Mouse (Mus musculus) midbrain, embryonic 15.5 days (tissue): Measurements from ENCODE around the gene Usp42. TPM values are rescaled to one million over a fixed set of nuclear protein-coding genes. Genes with fewer than 3 reads are reported as not detected.

ENCODE experiments used
- ATAC-seq: fragments of 200-750 bp; cut with Nextera tagmentation; replicated peaks from 2 replicates; pipeline ENCODE4 v1.8.0; 2017; ENCODE audit warnings: moderate TSS enrichment
- H3K27ac ChIP-seq: fragments of 300-500 bp; sonication (generic); 2 replicates; pipeline ENCODE4 v1.5.1; 2015; ENCODE audit warnings: mild to moderate bottlenecking, inconsistent platforms
- H3K27me3 ChIP-seq: fragments of 300-500 bp; sonication (generic); replicated peaks from 2 replicates; pipeline ENCODE4 v1.6.1; 2015; ENCODE audit warnings: inconsistent platforms
- H3K36me3 ChIP-seq: fragments of 300-500 bp; sonication (generic); replicated peaks from 2 replicates; pipeline ENCODE4 v1.6.1; 2015; ENCODE audit warnings: inconsistent platforms
- H3K4me1 ChIP-seq: fragments of 300-500 bp; sonication (generic); 2 replicates; pipeline ENCODE4 v1.6.1; 2015; ENCODE audit warnings: inconsistent platforms
- H3K4me2 ChIP-seq: fragments of 300-500 bp; sonication (generic); 2 replicates; pipeline ENCODE4 v1.6.1; 2015; ENCODE audit warnings: inconsistent platforms, mild to moderate bottlenecking, moderate library complexity
- H3K4me3 ChIP-seq: fragments of 300-500 bp; sonication (generic); 2 replicates; pipeline ENCODE4 v1.5.1; 2015; ENCODE audit warnings: mild to moderate bottlenecking, inconsistent platforms
- H3K9ac ChIP-seq: fragments of 300-500 bp; sonication (generic); 2 replicates; pipeline ENCODE4 v1.6.1; 2015; ENCODE audit warnings: mild to moderate bottlenecking, inconsistent platforms
- H3K9me3 ChIP-seq: fragments of 300-500 bp; sonication (generic); 2 replicates; pipeline ENCODE4 v1.6.1; 2016; ENCODE audit warnings: inconsistent platforms
- WGBS: fragments of 180-500 bp; shearing (Covaris S2); methylation state at CpG from one replicate; pipeline ENCODE4 v1.1.7; 2015; ENCODE audit warnings: mixed read lengths; 5-methylcytosine and 5-hydroxymethylcytosine counted together
- polyA plus RNA-seq: library from polyadenylated mRNA; unstranded; fragments of >200 nt; fragmentation: Nextera tagmentation; extraction: Ambion mirVana; gene quantifications from 2 replicates; pipeline ENCODE4 v1.2.1, GENCODE M21; 2015

Usp42 gene
- polyA plus RNA-seq, 1 experiment from 2014 or later = 35.4 TPM

DNA sequence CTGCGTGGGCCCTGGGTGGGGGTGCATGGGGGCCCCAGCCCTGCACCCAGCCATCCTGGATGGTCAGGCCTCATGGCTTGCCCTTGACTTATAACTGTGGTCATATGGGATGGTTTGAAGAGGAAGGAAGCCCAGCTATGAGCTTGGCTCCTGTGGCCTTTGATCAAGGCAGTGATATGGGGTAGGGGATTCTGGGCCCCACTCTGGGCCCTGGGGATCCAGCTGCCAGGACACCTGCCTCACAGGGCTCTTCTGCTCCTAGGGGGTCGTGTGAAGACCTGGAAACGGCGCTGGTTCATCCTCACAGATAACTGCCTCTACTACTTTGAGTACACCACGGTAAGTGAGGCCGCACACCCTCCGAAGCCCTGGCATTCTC, 25.3 kb downstream of the Usp42 start:
- no peak overlapping the region for H3K4me3 ChIP-seq
- no peak overlapping the region for H3K27ac ChIP-seq
- peaks cover 19% of the 10 kb centered on the region for H3K36me3 ChIP-seq
- no peak for ATAC-seq
- 87% methylated on average over 7 of the region's 7 CpGs for whole genome bisulfite sequencing
- H3K4me1 ChIP-seq = peaks cover 4% of the 10 kb centered on the region; the same call in 1 of the 2 replicates
- H3K9me3 ChIP-seq = no peaks in the 10 kb centered on the region
- H3K4me2 ChIP-seq = no peak overlapping the region
- no peak overlapping the region for H3K9ac ChIP-seq
- H3K27me3 ChIP-seq = no peaks in the 10 kb centered on the region

DNA sequence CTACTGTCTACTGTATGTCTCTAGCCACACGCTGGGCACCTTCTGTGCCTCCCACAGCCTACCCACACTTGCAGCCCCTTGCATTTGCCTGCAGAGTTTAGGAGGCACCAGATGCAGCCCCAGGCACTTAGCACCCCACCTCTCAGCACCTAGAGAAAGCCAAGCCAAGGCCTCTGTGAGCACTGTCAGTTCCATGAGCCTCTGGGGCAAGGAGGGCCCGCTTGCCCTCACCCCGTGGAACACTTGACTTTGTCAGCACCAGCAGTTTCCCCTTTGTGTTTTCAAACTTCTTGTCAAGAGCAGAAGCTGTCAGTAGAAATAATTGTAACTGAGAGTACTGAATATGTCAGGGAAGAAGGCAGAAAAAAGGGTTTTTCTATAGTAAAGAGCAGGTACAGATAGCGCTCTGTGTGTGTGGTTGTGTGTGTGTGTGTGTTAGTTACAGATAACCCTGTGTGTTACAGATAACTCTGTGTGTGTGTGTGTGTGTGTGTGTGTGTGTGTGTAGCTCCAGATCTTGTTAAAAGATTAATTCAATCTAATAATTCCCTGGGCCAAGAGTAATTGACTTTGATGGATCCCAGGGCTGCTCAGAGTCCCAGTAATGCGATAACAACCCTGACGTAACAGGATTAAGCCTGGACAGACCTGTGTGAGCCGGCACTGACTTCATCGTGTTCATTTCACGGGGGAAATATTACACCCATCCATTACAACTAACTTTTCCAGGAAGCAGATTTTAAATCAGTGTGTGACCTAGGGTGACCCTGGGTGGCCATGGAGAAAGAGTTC, 25.9 kb downstream of the Usp42 start:
- Histone ChIP-seq H3K4me3 (no peak overlapping the region), H3K27me3 (no peaks in the 10 kb centered on the region), H3K4me1 (no peaks in the 10 kb centered on the region), H3K36me3 (peaks cover 24% of the 10 kb centered on the region), H3K9ac (no peak overlapping the region), H3K4me2 (no peak overlapping the region), H3K9me3 (no peaks in the 10 kb centered on the region), H3K27ac (no peak overlapping the region)
- 63% methylated on average over 9 of the region's 9 CpGs for WGBS
- no peak for ATAC-seq

DNA sequence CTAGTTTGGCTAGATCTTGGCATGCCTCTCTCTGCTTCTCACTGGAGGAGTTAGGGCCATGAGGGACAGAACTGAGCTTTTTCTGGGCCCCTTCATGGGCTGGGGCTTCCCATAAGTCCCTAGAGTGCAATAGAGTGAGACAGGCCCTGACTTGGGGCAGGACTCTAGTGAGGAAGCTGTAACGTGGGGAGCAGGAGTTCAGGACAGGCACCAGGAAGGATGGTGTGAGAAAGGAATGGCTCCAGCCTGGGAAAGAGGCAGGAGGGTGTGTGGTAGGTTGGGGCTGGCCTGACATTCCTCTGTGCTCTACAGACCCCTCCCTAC, 26.5 kb downstream of the Usp42 start:
- Histone ChIP-seq H3K4me1 (no peaks in the 10 kb centered on the region), H3K27ac (no peak overlapping the region), H3K27me3 (no peaks in the 10 kb centered on the region), H3K9ac (no peak overlapping the region), H3K4me2 (no peak overlapping the region), H3K4me3 (no peak overlapping the region), H3K9me3 (no peaks in the 10 kb centered on the region), H3K36me3 (peaks cover 21% of the 10 kb centered on the region)
- ATAC-seq = no peak
- WGBS = 73% methylated on average over 1 of the region's 1 CpGs

DNA sequence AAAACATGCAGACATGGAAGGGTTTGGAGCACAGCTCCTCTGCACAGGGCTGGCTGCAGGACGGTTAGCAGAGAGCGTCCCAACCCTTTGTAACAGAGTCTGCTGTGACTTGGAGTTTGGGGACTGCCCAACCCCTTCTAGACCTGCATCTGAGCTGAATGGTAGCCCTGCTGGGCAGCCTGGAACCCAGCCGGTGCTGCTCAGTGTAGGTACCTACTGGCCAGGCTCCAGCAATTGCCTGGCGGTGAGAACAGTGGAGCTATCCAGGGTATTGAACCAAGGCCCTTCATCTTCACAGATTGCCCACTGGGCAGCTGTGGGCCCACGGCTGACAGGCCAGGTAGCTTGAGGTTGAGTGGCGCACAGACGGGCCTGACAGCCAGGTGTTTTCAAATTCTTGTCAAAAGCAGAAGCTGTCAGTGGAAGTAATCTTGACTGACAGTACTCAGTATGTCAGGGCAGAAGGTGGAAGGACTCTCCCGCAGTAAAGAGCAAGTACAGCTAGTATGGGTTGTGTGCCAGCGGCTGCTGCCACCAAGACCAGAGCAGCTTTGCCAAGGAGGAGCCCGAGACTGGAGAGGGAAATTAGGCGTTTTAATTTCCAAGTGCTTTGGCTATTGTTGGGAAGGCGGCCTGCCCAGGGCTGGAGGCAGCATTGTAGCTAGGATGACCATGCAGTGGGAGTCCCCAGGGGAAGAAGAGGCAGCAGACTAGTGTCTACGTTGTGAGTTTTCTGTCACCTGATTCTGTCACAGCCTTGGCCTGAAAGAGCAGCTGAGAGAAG, 27.0 kb downstream of the Usp42 start:
- Histone ChIP-seq H3K4me3 (no peak overlapping the region), H3K27ac (no peak overlapping the region), H3K9me3 (no peaks in the 10 kb centered on the region), H3K27me3 (no peaks in the 10 kb centered on the region), H3K4me2 (no peak overlapping the region), H3K4me1 (no peaks in the 10 kb centered on the region), H3K36me3 (peaks cover 20% of the 10 kb centered on the region), H3K9ac (no peak overlapping the region)
- no peak for ATAC-seq
- WGBS = 74% methylated on average over 13 of the region's 13 CpGs

DNA sequence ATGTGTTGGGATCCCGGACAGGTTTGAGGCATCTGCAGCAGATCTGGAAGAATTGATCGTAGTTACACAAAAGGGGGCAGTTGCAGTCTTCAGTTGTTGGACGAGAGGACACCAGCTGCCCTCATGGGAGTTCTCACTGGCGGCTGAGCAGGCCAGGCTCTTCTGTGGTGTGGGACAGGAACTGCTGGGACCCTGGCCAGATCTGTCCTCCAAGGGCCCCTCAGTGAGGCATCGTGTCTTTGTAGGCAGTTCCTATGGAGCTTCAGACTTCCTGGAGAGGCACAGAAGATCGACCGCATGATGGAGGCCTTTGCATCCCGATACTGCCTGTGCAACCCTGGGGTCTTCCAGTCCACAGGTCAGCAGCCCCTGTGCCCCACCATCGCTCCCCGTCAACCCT, 31.0 kb downstream of the Usp42 start:
- no peaks in the 10 kb centered on the region for H3K4me1 ChIP-seq
- peaks cover 10% of the 10 kb centered on the region; the same call in 1 of the 2 replicates for H3K36me3 ChIP-seq
- 84% methylated on average over 10 of the region's 10 CpGs for WGBS
- no peaks in the 10 kb centered on the region for H3K9me3 ChIP-seq
- ATAC-seq = no peak
- no peak overlapping the region for H3K27ac ChIP-seq
- H3K4me3 ChIP-seq = no peak overlapping the region
- H3K27me3 ChIP-seq = no peaks in the 10 kb centered on the region
- no peak overlapping the region for H3K4me2 ChIP-seq
- H3K9ac ChIP-seq = no peak overlapping the region

DNA sequence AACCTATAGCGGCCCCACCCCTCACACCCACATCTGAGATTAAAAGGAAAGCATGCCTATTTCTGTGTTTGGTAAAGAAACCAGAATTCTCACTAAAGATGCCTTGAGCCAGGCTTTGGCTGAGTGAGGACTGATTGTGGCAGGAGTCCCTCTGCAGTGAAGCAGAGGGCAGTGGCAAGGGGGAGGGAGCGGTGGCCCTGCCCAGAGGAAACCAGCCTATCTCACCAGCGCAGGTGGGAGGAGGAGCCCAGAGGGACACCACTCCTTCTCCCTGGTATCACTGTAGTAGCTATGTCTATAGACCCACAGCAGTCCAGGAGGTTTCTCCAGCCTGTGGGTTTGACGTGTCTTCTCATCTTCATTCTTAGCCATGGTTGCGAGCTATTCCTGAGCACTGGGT, 31.8 kb downstream of the Usp42 start:
- no peak for ATAC-seq
- H3K36me3 ChIP-seq = peaks cover 10% of the 10 kb centered on the region; the same call in 1 of the 2 replicates

DNA sequence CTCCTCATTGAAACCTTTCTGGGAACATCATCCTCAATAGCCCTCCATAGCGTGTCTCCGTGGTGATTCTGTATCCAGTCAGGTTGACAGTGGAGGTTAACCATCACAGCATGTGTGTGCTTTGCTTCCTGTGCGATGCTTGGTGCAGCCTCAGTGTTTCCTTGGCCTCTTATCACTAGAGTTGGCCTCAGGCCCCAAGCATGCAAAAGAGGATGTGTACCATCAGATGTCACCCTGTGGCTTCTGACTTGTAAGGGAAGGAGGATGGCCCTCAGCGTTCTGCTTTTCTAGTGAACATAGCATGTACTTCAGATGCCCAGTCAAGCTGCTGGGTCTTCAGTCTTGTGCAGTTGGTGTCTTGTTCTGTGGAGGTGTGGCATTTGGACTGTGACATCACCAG, 33.6 kb downstream of the Usp42 start:
- Histone ChIP-seq H3K9me3 (no peaks in the 10 kb centered on the region), H3K36me3 (peaks cover 10% of the 10 kb centered on the region; the same call in 1 of the 2 replicates), H3K4me3 (no peak overlapping the region), H3K27me3 (no peaks in the 10 kb centered on the region), H3K27ac (no peak overlapping the region), H3K4me1 (no peaks in the 10 kb centered on the region), H3K4me2 (no peak overlapping the region), H3K9ac (no peak overlapping the region)
- no peak for ATAC-seq
- WGBS = 96% methylated on average over 4 of the region's 4 CpGs

More for the DNA sequence above, 31.8 kb downstream of the Usp42 start:
- Histone ChIP-seq H3K4me2 (no peak overlapping the region), H3K4me1 (no peaks in the 10 kb centered on the region), H3K9me3 (no peaks in the 10 kb centered on the region), H3K9ac (no peak overlapping the region), H3K4me3 (no peak overlapping the region), H3K27ac (no peak overlapping the region), H3K27me3 (no peaks in the 10 kb centered on the region)
- WGBS = 94% methylated on average over 5 of the region's 5 CpGs

DNA sequence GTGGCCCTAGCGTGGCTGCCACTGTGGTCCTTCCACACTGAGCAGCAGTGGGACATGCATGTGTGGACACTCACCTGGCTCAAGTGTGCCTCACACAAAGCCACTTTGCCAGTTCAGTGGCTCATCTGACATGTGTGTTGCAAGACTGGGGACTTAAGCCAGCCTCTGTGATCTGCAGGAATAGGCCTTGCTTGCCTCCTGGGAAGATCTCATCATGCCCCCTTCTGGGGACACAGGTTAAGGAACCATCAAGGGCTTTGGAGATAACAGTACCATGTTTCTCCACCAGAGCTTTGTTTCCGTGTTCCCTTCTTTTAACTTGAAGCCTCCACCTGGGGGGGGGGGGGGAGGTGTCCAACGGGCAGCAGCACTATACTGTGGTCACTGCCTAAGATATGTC, 35.8 kb downstream of the Usp42 start:
- WGBS = 69% methylated on average over 3 of the region's 3 CpGs
- ATAC-seq = no peak

DNA sequence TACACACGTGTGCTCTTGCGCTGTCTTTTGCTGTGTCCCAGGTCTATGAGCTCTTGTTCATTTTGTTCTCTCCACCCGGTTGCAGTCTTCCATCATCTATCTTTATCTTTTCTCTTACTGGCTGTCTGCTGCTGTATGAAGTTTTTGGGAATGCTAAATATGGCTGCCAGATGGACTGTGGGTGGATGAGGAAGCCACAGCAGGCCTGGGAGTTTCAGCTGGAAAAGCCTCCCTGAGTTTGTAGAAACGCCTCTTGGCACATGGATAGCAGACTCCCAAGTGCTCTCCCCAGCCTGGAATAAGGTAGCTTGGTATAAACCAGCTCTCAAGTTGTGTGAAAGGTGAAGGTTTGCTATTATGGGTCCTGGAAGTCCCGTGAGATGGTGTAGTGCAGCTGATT, 41.2 kb downstream of the Usp42 start:
- no peaks in the 10 kb centered on the region for H3K4me1 ChIP-seq
- no peak overlapping the region for H3K27ac ChIP-seq
- no peaks in the 10 kb centered on the region for H3K9me3 ChIP-seq
- no peak overlapping the region for H3K9ac ChIP-seq
- H3K27me3 ChIP-seq = no peaks in the 10 kb centered on the region
- WGBS = 91% methylated on average over 5 of the region's 5 CpGs
- no peak overlapping the region for H3K4me2 ChIP-seq
- ATAC-seq = no peak
- no peak overlapping the region for H3K4me3 ChIP-seq
- H3K36me3 ChIP-seq = no peaks in the 10 kb centered on the region; the same call in 1 of the 2 replicates

More for the DNA sequence above, 35.8 kb downstream of the Usp42 start:
- no peaks in the 10 kb centered on the region for H3K4me1 ChIP-seq
- no peak overlapping the region for H3K4me2 ChIP-seq
- H3K9ac ChIP-seq = no peak overlapping the region
- no peaks in the 10 kb centered on the region for H3K9me3 ChIP-seq
- peaks cover under 1% of the 10 kb centered on the region; the same call in 1 of the 2 replicates for H3K36me3 ChIP-seq
- no peaks in the 10 kb centered on the region for H3K27me3 ChIP-seq
- no peak overlapping the region for H3K4me3 ChIP-seq
- H3K27ac ChIP-seq = no peak overlapping the region

DNA sequence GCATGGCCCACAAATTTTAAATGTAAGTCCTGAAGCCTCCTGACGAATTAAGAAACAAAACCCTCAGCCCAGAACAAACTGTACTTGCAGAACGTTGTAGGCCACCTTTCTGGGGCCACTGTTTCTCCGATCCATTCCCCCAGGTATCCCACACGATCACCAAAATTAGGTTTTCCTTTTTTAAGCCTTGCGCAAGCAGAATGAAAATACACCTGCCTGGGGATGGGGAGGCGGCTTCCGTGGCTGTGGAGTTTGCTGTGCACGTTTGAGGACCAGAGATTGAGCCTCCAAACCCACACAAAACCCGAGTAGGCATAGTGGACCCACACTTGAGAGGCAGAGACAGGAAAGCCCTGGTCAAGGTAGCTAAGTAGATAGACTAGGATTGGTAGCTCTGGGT, 41.7 kb downstream of the Usp42 start:
- no peak for ATAC-seq
- Histone ChIP-seq H3K9me3 (no peaks in the 10 kb centered on the region), H3K27me3 (no peaks in the 10 kb centered on the region), H3K9ac (no peak overlapping the region), H3K4me2 (no peak overlapping the region), H3K4me3 (no peak overlapping the region), H3K36me3 (no peaks in the 10 kb centered on the region; the same call in 1 of the 2 replicates), H3K27ac (no peak overlapping the region), H3K4me1 (no peaks in the 10 kb centered on the region)
- 89% methylated on average over 9 of the region's 9 CpGs for WGBS

DNA sequence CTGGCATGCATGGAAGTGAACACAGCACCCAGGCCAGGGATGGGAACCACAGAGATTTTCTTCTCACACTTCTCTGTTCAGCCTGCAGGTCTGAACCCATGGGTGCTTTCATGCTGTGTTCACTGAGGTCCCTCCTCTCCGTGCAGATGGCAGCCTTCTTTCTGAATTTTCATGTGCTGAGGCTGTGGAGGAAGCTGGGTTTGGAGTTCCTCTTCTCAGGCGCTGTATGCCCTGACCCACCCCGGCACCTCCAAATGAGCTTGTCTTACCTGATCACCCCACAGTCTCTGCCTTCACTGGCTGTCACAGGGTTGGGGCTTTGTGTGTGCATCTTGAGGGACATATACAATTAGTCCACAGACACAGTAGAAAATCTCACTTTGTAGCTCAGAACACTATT, 44.5 kb downstream of the Usp42 start:
- 96% methylated on average over 3 of the region's 3 CpGs for WGBS
- Histone ChIP-seq H3K9ac (no peak overlapping the region), H3K4me3 (no peak overlapping the region), H3K27me3 (no peaks in the 10 kb centered on the region), H3K4me2 (no peak overlapping the region), H3K36me3 (no peaks in the 10 kb centered on the region; the same call in 1 of the 2 replicates), H3K9me3 (no peaks in the 10 kb centered on the region), H3K27ac (no peak overlapping the region), H3K4me1 (no peaks in the 10 kb centered on the region)
- ATAC-seq = no peak

DNA sequence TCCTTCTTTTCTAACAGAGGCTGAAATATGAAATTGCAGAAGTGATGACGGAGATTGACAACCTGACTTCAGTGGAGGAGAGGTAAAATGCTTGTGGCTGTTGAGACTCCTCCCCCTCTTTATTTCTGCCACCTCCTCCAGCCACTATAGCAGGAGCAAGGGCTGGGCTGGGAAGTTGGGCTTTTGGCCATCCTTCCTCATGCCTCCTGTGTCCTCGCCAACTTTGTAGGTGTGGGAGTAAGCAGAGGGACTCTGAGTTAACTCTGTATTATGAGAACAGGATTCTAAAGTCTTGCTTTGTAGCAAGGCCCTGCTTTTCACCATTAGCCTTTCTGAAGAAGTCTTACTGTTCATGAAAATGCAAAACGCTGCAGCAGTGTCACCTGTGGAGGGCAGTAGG, 45.6 kb downstream of the Usp42 start:
- Histone ChIP-seq H3K4me1 (no peaks in the 10 kb centered on the region), H3K27me3 (no peaks in the 10 kb centered on the region), H3K4me3 (no peak overlapping the region), H3K9me3 (no peaks in the 10 kb centered on the region), H3K27ac (no peak overlapping the region), H3K4me2 (no peak overlapping the region), H3K9ac (no peak overlapping the region), H3K36me3 (no peaks in the 10 kb centered on the region; the same call in 1 of the 2 replicates)
- no peak for ATAC-seq
- 97% methylated on average over 3 of the region's 3 CpGs for WGBS
